Mouse (Mus musculus): ENCODE measurements at regions not wholly inside any gene's neighbourhood (a gene's known extent, or its start where the extent isn't known, plus 50 kb on each side); places are given as distances from the start of the nearest gene placed in this dataset.

- no peak for TF ChIP-seq CTCF (IDR thresholded peaks at IDR 0.05; ENCODE audit: borderline replicate concordance, insufficient read depth, low read depth, low read length)
- TF ChIP-seq POLR2A (IDR thresholded peaks at IDR 0.05; ENCODE audit: borderline replicate concordance, insufficient read depth, low read length), result no peak
Measured at GRCm38 (mm10) chr4:22835381-22836123, 347.4 kb upstream of the Pou3f2 start.

Measured in cerebellum, adult 2 months (tissue).